Mouse (Mus musculus): ENCODE data around the gene Aipl1.

DNA sequence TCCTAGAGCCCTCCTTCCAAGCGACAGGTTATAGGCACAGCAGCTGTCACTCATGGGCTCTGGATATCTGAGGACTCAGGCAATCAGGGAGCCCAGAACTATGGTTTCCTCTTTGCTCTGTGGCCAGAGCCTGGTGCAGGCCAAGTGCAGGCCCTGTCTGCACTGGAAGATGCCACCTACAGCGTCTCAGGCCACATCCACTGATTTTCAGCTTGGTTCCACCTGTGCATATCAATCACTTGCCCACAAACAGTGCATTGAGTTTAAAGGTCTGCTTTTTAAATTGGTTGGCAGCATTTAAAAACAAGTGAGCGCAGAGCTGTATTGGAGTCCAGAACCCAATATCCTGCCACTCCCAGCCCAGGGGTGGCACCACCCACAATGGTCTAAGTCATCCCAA lies 4.7 kb downstream of the Aipl1 start:
- TF ChIP-seq CTCF (IDR thresholded peaks at IDR 0.05; ENCODE audit: borderline replicate concordance, insufficient read depth, low read depth, low read length) (no peak), POLR2A (IDR thresholded peaks at IDR 0.05; ENCODE audit: borderline replicate concordance, insufficient read depth, low read length) (no peak)
